Mouse (Mus musculus) retina, postnatal 1 day (tissue): ENCODE measurements around the gene Tgm1.

Experiments used
- DNase-seq: peaks from one replicate; pipeline ENCODE4 v3.0.0-alpha.2; 2012

Tgm1 gene

DNA sequence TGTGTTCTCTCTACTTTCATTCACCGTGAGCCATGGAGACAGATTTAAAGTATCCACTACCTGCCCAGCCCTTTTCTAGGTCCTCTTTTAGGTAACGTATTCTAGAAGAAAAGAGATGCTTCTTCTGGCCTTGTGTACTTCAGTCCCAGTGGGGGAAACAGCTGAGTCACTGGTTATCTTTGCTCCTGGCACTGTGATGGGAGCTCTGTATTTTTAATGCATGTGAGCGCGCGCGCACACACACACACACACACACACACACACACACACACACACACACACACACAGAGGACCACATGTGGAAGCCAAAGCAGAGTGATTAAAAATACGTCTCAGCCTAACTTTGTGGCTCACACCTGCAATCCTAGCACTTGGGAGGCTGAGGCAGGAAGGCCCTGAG is 9.7 kb upstream of the Tgm1 start:
- no peak for DNase-seq

DNA sequence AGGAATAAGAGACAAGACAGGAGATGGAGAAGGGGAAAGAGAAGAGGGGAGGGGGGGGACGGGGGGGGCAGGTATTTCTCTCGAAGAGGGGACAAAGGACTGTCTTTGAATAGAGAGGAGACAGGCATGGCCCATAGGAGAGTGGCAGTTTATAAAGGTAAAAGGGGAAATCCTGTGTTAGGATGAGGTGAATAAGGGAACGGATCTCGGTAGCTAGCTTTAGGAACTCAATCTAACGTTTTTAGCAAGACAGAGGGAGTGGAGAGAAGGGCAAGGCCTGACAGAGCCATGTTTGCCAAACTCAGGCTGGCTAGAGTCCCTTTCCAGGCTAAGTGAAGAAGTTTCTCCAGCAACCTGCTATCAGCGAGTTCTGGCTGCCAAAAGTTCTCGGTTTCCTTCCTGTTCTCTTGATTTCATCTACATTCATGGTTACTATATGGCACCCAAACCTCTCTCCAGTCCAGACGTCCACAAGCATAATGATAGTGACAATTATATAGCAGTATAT is 8.8 kb upstream of the Tgm1 start:
- no peak for DNase-seq

DNA sequence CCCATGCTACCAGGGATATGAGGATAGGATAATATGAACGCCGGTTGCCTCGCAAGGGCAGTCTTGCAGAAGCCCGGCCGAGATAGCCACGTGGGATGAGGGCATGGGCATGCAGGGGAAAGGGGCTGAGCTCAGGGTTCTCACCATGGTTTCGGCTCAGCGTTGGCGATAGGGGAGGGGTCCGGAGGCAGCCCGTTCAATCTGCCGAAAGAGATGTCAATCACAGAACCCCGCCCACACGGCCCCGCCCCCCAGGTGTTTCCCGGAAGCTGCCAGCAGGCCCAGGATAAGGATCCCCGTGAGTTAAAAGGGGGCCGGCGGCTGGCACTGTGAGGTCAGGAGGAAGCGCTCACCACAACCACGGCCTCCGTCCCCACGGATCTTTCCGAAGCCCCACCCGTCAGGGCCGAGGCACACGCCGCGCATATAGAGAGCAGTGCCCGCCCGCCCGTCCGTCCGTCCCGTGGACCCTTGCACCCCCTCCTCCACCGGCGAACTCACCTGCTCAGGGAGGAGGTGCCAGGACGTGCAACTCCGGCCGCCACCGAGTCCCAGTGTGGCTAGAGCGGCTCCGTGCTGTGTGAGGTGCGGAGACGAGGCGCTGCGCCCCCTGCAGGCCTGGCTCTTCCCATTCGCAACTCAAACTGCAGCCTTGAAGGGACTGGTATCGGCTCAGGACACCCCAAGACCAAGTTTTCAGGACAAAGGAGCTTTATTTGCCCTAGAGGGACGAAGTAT is 8.1 kb upstream of the Tgm1 start, which contains the start of gene Rabggta:
TSS of gene Rabggta (minus strand) at position 564 of the 738 bp plus-strand sequence.
- peak; percentile 94 for DNase-seq

DNA sequence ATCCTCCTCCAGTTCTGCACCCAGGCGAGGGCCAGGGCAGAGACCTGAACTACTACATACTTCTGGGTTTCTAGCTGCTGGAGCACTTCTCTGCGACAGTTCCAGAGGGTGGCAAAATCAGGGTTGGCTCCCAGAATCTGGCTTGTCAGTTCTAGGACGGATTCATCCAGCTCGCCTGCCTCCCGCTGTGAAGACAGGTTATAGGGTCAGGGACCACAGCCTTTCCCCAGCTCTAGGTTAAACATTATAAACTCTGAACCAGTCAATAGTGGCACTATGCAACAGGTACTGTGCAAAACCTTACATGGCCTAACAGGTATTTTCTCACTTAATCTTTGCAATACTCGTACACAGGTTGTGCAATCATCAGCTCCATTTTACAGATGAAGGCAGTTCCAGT is 7.3 kb upstream of the Tgm1 start:
- no peak for DNase-seq

DNA sequence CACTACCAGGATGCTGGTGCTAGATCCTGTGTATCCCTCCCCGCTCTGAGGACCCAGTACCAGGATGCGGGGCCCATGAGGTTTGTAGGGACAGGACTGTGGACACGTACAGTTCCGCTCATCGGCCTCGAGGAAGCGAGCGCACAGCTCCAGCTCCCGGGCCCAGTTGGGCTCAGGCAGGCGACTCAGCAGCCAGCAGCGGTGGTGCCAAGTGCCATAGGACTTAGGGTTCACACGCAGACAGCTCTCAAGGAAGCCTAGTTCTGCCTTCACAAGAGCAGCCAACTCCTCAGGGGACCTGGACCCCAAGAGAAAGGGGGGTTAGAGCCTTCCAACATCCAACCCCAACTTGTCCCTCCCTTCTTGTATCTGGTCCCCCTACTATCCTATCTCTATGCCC is 6.9 kb upstream of the Tgm1 start:
- no peak for DNase-seq

DNA sequence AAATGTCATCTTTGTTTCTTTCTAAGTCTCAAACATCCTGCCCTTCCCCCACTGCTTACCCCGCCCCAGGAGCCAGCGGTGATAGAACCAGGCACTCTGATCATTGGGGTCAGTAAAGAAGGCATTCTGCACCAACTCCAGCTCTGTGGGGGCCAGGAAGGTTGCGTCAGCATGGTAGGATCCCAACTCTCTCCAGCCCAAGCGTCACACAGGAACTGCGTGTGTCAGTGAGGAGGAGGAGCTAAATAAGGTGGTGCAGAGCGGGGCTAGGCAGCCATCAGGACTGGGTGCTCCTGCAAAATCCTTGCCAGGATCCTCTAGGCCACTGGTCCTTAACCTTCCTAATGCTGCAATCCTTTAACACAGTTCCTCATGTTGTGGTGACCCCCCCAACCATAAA is 6.0 kb upstream of the Tgm1 start:
- DNase-seq = no peak

DNA sequence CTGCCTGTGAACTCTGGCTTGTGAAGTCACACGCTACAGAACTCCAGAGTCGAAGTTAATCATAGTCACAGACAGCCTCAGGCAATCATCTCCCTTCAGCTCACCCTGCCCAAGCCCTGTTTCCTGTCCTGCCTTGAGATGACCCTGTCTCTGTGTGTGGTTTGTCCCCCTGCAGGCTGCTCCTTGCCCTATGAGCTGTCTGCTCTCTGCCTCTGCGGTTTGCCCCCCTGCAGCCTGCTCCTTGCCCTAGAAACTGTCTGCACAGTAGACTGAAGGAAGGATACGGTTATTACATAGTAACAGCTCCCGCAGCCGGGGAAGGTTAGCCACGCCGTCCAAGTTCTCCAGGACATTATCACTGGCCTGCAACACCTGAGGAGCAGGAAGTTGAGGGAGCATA is 3.2 kb upstream of the Tgm1 start:
- DNase-seq = no peak

DNA sequence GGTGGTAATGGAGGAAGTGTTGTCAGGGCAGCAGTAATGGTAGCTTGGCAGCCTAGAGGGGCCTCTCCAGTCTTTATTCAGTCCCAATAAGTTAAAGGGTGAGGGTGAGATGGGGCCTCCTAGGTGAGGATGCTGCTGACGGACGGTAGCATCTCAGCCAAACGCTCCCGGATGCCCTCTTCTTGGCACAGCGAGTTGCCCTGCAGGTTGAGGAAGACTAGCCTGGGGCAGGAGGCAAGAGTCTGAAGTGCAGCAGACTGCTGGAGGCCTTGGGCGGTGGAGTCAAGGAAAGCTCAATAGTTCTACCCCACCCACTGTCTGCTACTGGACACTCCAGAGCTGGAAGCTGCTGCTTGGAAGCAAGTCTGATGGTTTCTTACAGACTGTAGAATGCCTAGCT is 2.5 kb upstream of the Tgm1 start:
- DNase-seq = no peak

DNA sequence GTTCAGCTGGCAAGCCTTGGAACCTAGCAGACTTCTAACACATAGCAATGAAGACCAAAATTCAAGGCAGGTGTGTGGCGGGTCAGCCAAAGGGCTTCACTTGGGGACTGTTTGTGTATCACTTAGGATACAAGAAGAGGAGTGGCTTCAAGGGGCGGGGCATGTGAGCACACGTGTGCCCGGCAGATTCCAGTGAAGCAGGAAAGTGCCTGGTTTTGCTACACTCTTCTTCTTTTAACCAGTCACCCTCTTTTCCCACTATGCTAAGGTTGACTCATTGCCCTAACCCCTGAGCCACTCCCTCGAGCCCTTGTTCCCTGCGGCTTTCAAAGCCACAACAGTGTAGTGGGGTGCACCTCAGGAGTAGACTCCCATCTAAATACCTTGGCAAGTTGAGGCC is 1.2 kb upstream of the Tgm1 start:
- DNase-seq = no peak

DNA sequence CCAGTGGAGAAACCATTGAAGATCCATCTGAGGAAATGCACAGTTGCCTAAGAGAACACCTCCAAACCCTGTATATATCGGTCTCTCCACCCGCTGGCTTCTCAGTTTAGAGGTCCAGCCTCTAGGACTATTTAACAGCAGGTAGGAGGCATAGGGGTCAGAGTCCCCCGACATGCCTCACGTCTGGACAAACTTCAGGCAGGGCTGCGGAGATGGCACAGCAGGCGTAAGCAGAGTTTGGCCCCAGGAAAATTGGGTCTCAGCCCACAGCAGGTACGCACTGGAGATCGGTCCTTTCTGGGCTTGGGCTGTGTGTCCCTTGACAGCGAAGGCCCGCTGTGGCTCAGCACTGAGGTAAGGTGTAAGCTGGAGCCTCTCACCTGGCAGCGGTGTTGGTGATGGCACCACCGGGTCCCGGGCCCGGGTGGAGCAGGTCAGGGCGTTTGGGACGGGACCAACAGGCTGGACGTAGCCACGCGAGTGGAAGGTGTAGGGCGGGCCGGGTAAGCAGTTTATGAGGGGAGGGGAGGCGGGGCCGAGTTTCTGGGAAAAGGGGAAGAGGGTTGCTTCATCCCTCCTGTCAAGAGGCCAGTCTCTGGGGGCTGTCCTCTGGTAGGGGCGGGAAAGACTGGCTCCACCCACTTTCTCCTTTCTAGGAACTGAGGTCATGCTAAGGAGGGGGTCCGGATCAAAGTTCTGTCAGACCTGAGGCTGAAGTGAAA is 558 bp downstream of the Tgm1 start:
- peak; percentile 24 for DNase-seq

DNA sequence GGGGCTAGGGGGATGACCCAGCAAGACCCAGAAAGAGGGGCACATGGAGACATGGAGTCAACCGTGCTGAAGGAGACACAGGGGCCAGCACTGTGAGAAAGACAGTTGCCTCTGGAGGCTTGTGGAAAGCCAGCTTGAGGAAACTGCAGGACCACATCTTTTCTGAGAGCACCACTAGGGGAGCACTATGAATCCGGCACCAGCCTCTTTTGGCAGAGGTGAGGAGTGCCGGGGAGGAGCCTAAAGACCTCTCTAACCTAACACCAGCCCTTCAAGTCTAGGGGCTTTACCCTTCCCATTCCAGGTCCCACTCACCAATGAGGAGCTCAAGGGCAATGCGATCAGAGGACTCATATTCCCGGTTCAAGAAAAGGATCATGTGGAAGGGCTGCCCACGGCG is 1.9 kb downstream of the Tgm1 start:
- no peak for DNase-seq

DNA sequence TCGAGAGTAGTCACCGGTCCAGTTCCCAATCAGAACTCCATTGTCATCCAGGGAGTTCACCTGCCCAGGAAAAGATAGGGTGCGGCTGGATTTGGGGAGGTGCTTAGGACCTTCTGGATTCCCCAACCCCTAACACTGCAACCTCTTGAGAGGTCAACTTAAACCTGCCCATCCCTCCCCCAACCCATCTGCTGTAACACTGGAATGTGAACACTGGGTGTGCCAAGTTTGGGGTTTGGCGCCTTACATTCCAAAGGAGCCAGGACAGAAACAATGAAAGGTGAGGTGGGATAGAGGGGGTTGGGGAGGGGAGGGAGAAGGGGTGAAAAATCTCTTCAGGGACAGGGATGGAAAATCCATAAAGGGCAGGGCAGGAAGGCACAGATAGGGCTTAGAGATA is 4.2 kb downstream of the Tgm1 start:
- no peak for DNase-seq

DNA sequence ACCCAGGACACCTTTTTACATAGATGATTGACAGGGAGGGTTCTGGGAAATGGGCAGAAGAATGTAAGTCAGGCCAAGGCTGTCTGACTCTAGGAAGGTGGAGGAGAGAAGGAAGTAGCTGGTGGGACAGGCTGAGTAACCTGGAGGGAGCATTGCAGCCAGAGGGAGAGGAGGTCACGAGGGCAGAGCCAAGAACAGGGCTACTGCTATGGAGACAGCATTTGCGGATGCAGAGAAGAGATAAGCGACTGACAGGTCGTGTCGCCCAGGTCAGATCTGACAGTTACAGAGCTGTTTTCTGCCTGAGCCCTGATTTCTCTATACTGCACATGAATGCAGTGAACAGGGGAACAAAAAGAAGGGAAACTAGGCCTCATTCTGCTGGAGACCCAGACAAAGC is 6.3 kb downstream of the Tgm1 start:
- no peak for DNase-seq

DNA sequence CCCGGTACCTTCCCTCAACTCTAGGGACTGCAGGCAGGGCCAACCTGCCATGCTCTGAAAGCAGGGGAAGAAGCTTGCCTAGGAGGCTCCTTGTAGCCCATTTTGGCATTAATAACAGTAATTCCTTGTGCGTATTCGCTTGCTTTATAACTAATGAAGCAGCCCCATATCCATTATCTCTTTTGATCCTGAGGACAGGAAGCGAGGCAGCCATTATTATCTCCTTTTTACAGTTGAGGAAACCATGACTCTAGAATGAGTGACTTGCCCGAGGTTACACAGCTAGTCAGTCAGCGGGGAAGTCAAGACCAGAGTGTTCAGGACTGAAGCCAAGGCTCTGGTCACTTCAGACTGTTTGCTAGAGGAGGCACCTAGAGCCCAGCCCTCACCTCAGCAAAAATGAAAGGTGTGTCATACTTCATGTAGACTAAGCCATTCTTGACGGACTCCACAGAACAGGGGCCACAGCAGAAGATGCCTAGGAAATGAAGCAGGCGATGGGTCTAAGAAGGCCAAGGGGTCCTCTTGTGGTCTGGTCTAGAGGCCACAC is 7.6 kb downstream of the Tgm1 start:
- no peak for DNase-seq

DNA sequence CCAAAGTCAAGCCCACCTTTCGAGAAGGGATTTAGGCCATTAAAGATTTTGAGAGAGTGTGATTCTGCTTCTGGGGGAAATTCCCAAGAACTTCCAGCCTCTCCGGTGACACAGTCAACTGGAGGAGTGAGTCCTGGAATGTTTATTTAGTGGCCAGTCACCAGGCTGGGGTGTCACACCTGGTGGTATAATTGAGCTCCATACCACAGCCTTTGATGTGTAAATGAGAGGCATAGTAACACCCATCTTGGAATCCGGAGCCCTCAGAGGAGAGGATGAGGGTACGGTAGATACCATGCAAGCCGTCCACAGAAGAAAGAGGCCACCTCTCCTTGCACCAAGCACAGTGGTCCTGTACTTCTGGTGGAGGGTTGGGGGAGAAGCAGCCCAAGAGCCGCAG is 11.0 kb downstream of the Tgm1 start:
- no peak for DNase-seq

DNA sequence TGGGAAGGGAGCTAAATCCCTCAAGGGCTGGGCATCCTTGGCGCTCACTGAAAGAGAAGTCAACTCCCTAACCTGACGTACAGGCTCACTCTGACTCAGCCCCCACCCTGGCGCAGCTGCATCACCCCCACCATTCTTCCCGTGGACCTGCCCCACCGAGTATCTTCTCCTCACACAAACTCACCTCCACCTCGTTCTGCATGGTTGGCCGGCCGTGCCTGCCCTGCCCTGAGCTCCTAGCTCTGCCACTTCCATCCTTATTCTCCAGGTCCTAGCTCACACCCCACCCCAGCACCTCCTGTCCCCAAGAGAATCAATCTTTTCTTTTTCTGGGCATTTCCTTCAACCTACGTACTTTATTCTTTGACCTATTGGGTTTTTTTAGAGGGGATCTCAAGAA is 12.6 kb downstream of the Tgm1 start:
- no peak for DNase-seq

DNA sequence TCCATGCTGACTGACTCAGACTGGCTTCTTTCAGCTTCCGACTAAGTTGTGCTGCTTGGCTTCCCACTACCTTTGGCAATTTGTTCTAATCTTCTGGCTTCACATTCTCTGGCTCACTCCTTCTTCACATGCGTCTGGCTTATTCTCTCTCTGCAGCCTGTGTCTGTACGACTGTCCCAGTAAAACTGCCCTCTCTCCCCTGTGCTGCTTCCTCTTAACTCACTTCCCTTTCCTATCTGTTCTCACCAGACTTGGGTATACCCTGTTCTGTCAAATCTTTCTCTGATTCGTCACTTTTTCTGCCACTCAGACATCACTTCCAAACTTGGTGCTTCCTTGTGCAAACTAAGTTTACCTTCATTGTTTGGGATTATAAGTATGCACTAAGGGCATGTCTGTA is 16.5 kb downstream of the Tgm1 start:
- DNase-seq = no peak

DNA sequence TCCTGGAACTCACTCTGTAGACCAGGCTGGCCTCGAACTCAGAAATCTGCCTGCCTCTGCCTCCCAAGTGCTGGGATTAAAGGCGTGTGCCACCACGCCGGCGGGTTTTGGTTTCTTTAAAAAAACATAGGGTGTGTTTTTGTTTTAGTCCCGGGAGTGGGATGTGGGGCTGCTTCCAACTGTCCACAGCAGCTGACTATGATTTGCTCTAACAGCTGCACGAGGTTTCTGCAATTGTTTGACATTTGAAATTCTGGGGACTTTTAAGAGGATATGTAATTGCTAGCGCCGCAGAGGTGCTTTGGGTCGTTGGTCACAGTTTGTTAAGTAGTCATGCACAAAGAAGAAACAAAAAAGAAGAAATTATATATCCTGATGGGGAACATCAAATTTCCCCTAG is 24.3 kb downstream of the Tgm1 start:
- DNase-seq = no peak

DNA sequence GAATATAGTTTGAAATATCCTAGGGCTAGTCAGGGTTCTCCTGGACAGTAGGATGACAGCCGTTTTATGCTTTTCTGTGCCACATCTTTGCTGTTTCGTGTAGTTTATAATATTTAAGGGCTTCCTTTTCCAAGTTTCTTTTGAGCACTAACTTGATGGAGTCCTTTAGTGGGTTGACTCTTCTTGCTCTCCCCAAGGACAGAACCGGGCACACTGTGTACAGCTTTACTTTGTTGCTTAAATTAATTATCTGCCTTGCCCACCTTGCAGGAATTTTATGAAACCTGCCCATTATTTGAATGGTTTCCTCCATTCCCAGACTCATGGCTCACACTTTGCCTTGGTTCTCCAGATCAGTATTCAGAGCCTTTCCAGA is 31.6 kb downstream of the Tgm1 start:
- DNase-seq = no peak

DNA sequence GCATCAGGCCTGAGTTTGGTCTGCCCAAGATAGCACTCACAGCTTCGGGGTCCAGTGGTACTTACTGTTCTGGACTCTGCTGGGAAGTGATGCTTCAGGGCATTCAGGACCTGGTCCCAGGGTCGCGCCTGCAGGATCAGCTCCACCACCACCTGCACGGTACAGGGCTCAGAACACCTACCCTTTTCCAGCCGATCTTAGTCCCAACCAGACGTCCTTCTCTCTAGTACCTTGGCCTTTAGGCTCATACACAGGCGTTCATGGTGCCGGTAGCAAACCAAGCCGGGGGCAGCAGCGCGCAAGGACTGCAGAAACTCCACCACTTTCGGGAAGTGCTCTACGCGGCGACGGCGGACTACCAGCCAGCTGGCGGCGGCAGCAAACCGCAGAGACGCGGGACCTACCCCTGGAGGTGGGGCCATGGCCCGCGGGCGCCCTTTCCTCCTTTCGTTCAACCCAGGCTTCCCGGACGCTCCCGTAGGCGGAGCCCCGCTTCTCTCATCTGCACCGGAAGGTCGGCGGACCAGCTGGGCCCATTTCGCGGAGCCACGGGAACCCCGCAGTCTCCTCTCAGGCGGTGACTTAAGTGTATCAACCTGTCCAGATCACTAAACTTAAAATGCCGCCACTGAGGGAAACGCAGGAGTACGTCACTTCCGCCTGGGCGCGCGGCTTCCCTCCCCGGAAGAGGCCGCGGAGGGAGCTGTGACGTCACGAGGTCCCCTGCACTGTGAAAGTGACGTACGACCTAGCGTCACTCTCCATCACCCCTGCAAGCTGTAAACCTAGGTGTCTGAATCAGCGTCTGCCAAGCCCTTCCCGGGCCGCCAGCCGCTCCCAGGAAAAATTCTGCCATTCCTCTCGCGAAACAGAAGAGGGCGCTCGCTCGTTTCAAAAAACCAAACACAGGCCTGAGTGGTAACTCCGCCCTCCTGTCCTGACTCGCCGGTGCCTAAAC is 32.3 kb downstream of the Tgm1 start, which contains the start of gene Tinf2:
TSS of gene Tinf2 (minus strand) at position 661 of the 958 bp plus-strand sequence.
- DNase-seq = peak; percentile 97

DNA sequence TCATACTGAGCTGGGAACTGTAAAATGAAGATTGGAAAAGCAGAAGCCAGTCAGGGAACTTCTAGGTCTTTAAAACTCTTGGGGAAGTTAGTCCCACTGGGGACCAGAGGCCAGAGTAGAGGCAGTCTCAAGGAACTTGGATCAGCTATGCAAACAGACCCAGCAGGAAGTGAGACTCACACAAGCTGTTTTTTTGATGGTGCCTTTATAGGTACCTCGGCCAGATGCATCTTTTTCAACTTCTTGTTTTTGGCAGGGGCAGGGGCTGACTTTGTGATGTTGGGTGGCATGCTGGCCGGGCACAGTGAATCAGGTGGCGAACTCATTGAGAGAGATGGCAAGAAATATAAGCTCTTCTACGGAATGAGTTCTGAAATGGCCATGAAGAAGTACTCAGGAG is 36.1 kb downstream of the Tgm1 start:
- DNase-seq = no peak

DNA sequence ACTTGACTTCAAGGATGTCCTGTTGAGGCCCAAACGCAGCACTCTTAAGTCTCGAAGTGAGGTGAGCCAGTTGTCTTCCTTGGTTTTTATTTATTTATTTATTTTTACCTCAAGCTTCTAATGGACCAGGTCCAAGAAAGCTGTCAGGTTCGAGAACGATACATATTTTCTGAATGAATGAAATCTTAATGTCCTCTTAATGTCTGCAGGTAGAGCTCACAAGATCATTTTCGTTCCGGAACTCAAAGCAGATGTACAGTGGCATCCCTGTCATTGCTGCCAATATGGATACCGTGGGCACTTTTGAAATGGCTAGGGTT is 41.0 kb downstream of the Tgm1 start:
- no peak for DNase-seq
